Mouse (Mus musculus) gastrocnemius, adult 18-20 months (tissue): ENCODE data around the gene Fam83e. TPM values are rescaled to one million over a fixed set of nuclear protein-coding genes. Genes with fewer than 3 reads are reported as not detected.

Experiments
- DNase-seq: peaks from one replicate; pipeline ENCODE4 v3.0.0; 2021; ENCODE audit warnings: low spot score
- total RNA-seq, 2 experiments: library from RNA; stranded (reverse); gene quantifications; 2 replicates each; pipeline ENCODE4 v1.2.3; 2021

Fam83e gene
- total RNA-seq, 2 experiments from 2014 or later = 0.18 TPM; not detected in 1

- no peak for DNase-seq
These were observed 6.4 kb upstream of the Fam83e start for GRCm38 (mm10) chr7:45714630-45715089.

DNA sequence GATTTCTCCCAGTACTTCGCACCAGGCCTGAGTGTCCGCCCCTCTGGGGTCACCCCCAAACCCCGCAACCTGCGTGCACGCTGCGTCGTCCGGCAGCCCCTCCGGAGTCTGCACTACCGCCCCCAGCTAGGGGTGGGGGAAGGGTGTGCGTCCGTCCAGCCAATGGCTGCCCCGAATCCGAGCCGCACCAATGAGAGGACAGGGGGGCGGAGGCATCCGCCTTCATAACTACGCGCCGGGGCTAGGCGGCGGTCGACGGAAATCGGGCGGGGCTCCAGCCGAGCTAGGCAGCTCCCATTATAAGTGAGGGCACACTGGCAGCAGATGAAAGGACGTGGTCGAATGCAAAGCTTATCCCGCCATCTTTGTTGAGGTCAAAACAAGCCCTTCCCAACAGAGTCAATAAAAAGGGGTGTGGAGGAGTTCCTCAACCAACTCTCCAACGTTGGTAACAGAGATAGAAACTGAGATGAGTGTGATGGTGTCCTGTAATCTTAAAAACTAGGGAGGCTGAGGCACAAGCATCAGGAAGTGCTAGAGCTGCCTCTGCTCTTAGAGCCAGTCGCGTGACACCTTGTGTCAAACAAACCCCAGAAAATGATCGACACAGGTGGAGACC is 5.8 kb upstream of the Fam83e start, which contains the start of gene Rpl18:
Gene Rpl18 (plus strand): TSS at position 368 of the 619 bp plus-strand sequence.
- peak; percentile 97 for DNase-seq

DNA sequence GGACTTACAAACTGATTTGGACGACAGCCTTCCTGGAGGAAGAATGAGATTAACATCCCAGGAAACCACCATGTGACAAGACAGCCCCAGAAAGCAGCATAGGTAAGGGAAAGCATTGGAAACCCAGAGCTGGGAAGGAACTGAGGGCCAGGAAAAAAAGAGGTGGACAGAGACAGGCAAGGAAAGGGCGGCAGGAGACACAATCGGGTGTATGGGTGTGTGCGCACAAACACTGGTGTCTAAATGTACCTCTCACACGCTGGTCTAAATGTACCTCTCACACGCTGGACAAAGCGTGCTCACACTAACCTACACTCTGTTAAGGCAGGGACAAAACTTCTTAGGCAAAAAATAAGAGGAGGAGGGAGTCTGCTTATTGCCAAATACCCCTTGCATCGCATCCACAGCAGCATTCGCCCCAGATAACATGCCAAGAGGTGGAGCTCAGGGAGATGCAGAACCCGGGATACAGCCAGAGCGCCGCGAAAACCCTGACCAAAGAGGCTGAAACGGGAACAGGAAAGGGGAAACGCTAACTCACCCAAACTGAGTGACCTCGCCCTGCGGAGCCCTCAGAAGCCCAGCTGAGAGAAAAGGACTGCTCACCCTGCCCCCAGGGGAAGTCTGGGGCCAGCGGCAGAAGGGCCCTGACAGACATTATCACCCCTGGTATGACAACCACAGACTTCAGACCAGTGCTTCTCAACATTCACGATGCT is 5.1 kb upstream of the Fam83e start:
- DNase-seq = no peak

DNA sequence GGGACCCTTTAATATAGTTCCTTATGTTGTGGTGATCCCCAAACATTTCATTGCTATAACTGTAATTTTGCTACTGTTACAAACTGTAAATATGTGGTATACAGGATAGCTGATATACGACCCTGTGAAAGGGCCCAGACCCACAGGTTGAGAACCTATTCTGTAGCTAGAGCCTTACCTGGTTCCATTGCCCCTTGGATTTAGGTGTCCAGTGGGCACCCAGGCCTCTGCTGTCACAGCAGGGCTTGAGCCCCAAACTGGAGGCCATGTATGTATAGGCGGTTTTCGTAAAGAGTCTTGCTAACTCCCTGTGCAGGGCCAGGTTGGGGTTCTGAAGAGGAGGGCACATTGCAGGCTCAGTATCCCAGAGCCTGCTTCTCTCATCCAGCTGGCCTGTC is 4.6 kb upstream of the Fam83e start:
- no peak for DNase-seq

GRCm38 (mm10) chr7:45716952-45717917 is 3.8 kb upstream of the Fam83e start:
- no peak for DNase-seq

GRCm38 (mm10) chr7:45717918-45718297 is 3.1 kb upstream of the Fam83e start, which contains the start of gene Sphk2:
TSS of gene Sphk2 (minus strand) at chr7:45718002.
- DNase-seq = peak; percentile 98

GRCm38 (mm10) chr7:45718331-45718730 is 2.7 kb upstream of the Fam83e start:
- DNase-seq = no peak

GRCm38 (mm10) chr7:45719180-45719579 is 1.8 kb upstream of the Fam83e start:
- no peak for DNase-seq

DNA sequence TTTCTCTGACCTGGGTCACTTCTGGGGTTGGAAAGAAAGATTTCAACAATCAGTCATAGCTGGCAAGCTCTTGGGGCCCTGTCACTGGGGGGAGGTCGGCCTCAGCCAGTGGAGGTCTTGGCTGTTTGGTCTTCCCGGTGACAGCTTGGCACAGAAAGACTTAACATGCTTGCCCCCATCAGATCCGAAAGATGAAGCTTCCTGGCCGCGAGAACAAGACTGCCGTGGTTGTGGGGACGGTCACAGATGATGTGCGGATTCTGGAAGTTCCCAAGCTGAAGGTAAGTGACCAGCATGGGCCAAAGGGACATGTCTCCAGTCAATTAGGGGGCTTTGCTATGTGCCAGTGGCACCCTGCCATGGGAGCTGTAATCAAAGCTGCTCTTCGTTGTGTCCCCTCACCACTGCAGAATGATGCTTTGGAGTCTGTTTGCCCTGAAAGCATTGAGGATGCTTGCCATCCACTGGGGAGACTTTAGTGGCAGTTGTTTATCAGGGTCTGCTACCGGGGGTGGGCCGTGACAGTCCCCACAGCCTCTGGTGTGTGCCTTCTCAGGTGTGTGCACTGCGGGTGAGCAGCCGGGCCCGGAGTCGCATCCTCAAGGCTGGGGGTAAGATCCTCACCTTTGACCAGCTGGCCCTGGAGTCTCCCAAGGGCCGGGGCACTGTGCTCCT is 1.1 kb upstream of the Fam83e start:
- no peak for DNase-seq

- DNase-seq = no peak
These were observed 191 bp downstream of the Fam83e start for GRCm38 (mm10) chr7:45721234-45721571.

DNA sequence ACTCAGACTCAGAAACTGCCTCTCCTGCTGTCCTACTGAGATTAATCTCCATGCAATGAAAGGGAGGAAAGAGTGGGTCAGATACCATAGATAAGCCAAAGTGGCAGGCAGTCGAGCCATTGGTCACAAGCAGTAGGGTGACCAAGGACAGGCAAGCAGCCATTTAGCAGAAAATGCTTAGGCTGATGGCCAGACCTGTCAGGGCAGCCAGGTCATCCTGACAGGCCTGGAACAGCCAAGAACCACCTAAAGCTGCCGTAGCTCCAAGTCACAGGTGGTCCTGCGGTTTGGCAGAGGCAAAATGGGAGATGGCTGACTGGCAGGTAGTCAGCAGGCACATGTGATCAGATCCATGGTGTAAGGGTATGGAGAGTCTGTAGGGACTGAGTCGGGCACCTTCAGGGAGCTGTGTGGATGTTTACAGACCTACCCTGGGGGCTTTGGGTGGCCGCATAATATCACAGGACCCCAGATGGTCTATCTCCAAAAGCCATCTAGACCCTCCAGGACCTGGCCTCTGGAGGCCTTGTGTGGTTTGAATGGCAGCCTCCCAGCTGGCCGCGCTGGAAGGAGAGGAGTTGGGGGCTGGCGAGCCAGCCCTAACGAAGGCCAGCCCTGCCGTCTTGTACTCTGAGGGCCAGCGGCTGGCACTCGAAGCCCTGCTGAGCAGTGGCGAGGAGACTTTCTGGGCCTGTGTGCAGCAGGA is 783 bp downstream of the Fam83e start:
- DNase-seq = no peak

GRCm38 (mm10) chr7:45722348-45722713 is 1.3 kb downstream of the Fam83e start:
- DNase-seq = no peak

DNA sequence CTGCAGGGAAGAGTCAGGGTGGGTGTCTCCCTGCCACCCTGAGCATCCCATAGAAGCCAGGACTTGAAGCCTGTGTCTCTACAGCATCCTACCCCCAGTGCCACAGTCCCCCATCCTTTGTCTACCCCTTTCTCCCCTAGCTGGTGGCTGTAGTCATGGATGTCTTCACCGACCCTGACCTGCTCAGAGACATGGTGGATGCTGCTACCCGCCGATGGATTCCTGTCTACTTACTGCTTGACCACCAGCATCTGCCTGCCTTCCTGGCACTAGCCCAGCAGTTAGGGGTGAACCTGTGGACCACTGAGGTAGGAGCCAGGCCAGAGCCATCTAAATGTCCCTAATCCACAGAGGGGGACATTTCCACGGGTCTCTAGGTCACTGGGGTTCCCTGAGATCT is 2.3 kb downstream of the Fam83e start:
- DNase-seq = no peak

DNA sequence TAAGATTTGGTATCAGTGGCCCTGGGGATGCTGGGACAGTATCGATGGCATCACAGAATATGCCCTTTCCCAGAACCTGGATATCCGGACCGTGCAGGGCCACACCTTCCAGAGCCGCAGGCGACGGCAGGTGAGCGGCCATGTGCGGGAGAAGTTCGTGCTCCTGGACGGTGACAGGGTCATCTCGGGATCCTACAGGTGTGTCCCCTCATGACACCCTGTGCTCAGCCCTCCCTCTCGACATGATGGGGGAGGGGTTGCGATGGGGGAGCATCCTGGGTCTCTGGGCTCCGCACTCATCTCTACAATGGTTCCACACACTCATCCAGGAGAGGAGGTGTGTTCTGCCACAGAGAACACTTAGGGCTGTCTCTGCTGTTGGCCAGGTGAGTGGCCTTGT is 2.8 kb downstream of the Fam83e start:
- no peak for DNase-seq

DNA sequence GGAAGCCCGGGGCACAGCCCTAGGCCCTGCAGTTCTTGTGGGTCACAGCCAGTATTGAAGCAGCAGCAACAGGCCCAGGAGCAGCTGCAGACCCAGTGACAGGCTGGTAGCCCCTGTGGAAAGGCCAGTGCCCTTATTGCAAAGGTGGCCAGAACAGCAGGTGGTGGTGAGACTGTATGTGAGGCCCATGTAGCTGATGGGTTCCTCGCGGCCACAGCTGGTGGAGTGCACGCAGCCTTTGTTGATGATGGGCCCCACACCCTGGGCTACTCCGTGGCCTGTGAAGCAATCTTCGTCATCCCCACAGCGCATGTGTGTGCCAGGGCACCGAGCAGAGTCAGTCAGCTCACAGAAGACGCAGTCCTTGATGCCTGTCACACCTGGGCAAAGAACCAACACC is 4.1 kb downstream of the Fam83e start:
- no peak for DNase-seq

DNA sequence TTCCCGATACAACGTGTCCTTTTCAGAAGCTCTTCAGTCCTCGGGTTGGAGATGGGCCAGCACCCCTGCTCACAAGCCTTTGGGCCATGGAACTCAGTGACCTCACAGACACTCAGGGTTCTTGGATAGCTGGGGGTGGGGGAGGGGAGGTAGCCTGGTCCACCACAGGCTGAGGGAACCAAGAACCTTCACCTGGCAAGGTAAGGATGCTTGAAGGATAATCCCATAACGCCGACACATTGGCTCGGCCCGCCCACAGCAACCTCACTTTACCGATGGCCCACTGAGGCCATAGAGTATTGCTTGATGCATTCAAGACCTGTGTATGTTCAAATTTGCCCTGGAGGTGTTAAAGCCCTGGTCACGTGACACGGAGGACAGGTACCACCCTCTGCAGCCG is 4.7 kb downstream of the Fam83e start, which contains the start of gene Spaca4:
Gene Spaca4 (minus strand): TSS at position 101 of the 400 bp plus-strand sequence.
- DNase-seq = no peak

- no peak for DNase-seq
These were observed 5.4 kb downstream of the Fam83e start for GRCm38 (mm10) chr7:45726419-45726818.

DNA sequence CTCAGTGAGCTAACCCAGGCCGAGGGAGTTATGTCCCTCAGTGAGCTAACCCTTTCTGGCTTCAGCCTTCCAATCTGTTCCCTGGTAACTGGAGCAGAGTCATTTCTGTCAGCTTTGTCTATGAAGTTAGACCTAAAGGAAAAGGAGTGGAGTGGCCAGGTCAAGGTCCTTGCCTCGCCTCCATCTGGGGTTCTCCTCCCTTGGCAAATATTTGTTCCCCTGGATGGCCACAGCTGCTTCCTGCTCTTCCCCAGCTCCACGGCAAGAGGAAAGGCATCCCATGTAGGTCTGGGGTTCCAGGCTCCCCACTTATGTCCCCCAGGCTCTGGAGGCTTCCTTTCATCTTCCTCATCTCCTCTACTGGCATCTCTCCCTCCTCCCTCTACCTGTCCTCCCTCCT is 6.6 kb downstream of the Fam83e start:
- DNase-seq = no peak

DNA sequence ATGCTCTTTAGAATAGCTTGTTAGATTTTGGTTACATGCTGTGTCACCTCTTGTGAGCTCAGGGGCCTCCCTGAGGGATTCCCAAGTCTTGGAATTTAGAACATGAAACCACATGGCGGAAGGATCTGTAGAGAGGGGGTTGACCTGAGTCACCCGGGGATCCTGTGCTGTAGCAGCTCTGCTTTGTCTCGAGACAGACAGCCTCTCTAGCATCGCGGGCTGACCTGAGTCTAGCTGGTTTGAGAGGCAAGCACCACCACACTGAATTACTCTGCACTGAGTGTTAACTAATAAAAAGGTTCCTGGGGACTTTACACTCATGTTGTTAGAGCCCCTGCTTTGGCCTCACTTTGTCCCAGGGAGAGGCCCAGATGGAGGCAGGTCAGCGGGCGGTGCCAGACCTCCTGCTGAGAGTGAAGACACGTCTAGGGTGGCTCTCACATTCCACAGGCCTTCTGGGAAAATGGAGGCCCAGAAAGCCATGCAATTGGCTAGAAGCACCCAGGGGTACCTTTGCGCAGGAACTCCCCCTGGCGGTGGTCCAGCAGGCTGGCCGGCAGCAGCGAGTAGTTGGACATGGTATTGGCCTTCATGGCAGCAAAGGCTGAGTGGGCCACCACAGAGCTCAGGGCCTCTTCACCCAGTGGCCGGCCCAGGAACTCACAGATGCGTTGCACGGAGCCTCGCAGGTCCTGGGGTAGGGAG is 9.9 kb downstream of the Fam83e start:
- DNase-seq = no peak

DNA sequence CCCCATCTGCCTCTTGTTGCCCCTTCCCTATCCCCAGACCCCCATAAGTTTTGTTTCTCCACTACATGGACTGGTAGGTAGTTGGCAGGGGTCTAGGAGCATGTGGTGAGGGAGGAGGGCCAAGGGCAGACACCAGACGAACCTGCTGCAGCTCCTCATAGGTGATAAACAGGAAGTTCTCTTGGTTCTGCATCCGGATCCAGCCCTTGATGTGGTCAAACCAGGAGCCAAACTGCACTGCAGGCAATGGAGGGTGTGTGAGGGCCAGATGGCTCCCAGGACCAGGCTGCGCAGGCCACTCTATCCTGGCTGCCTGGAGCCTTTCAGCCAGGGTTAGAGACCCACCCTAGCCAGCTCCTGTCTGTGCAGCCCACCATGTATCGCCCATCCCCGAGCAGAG is 12.5 kb downstream of the Fam83e start:
- no peak for DNase-seq
